Mouse (Mus musculus) embryonic facial prominence, embryonic 15.5 days (tissue): ENCODE data around the gene Pax2. TPM values are rescaled to one million over a fixed set of nuclear protein-coding genes. Genes with fewer than 3 reads are reported as not detected.
"Not testable (repeated sequence)": the region's sequence is repeated elsewhere in the genome, so short reads cannot be mapped to it uniquely, and the experiment has no call there.

Source experiments
- ATAC-seq: fragments of 200-750 bp; cut with Nextera tagmentation; 2 replicates; pipeline ENCODE4 v1.8.0; 2017; ENCODE audit warnings: low read depth, moderate TSS enrichment; ENCODE audit not compliant: insufficient number of reproducible peaks, low FRiP score, low TSS enrichment
- H3K27ac ChIP-seq: fragments of 300-500 bp; sonication (generic); replicated peaks from 2 replicates; pipeline ENCODE4 v1.5.1; 2015; ENCODE audit warnings: mild to moderate bottlenecking, inconsistent platforms
- H3K27me3 ChIP-seq: fragments of 300-500 bp; sonication (generic); 2 replicates; pipeline ENCODE4 v1.6.1; 2015; ENCODE audit warnings: inconsistent platforms
- H3K36me3 ChIP-seq: fragments of 300-500 bp; sonication (generic); 2 replicates; pipeline ENCODE4 v1.6.1; 2015; ENCODE audit warnings: mild to moderate bottlenecking, inconsistent platforms
- H3K4me1 ChIP-seq: fragments of 300-500 bp; sonication (generic); 2 replicates; pipeline ENCODE4 v1.6.1; 2015; ENCODE audit warnings: inconsistent platforms
- H3K4me2 ChIP-seq: fragments of 300-500 bp; sonication (generic); replicated peaks from 2 replicates; pipeline ENCODE4 v1.6.1; 2015; ENCODE audit warnings: mild to moderate bottlenecking, inconsistent platforms
- H3K4me3 ChIP-seq: fragments of 300-500 bp; sonication (generic); replicated peaks from 2 replicates; pipeline ENCODE4 v1.5.1; 2015; ENCODE audit warnings: mild to moderate bottlenecking, inconsistent platforms
- H3K9ac ChIP-seq: fragments of 300-500 bp; sonication (generic); 2 replicates; pipeline ENCODE4 v1.6.1; 2015; ENCODE audit warnings: inconsistent platforms
- H3K9me3 ChIP-seq: fragments of 300-500 bp; sonication (generic); replicated peaks from 2 replicates; pipeline ENCODE4 v1.6.1; 2016; ENCODE audit warnings: inconsistent platforms
- WGBS: fragments of 180-500 bp; shearing (Covaris S2); methylation state at CpG from one replicate; pipeline ENCODE4 v1.1.7; 2015; 5-methylcytosine and 5-hydroxymethylcytosine counted together
- polyA plus RNA-seq: library from polyadenylated mRNA; unstranded; fragments of >200 nt; fragmentation: Nextera tagmentation; extraction: Ambion mirVana; gene quantifications from 2 replicates; pipeline ENCODE4 v1.2.1, GENCODE M21; 2015

Pax2 gene
- polyA plus RNA-seq, 1 experiment from 2014 or later: 0.08 TPM

DNA sequence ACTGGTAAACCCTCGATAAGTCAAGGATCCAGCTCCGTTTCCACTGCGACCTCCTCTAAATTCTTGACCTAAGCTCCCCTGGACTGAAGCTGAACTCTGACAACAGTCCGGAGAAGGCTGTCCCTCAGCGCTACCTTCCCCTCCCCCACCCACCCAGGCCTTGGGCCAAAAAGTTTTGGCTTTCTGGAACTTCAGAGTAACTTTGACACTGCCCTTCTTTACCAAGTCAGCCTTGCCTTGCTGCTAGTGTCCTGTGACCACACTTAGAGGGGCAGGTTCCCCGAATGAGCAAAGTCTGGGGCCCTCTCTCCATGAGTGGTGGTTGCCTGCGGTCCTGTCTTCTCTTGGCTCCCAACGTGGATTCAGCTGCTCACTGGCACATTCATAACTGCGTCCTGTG, 82.5 kb downstream of the Pax2 start:
- no peak overlapping the region for H3K4me2 ChIP-seq
- H3K4me3 ChIP-seq: no peak overlapping the region
- H3K27me3 ChIP-seq: peaks cover 68% of the 10 kb centered on the region
- peaks cover 27% of the 10 kb centered on the region for H3K4me1 ChIP-seq
- H3K36me3 ChIP-seq: no peaks in the 10 kb centered on the region
- ATAC-seq: no peak
- H3K9me3 ChIP-seq: no peaks in the 10 kb centered on the region
- H3K27ac ChIP-seq: no peak overlapping the region
- H3K9ac ChIP-seq: no peak overlapping the region
- 16% methylated on average over 9 of the region's 9 CpGs for WGBS

DNA sequence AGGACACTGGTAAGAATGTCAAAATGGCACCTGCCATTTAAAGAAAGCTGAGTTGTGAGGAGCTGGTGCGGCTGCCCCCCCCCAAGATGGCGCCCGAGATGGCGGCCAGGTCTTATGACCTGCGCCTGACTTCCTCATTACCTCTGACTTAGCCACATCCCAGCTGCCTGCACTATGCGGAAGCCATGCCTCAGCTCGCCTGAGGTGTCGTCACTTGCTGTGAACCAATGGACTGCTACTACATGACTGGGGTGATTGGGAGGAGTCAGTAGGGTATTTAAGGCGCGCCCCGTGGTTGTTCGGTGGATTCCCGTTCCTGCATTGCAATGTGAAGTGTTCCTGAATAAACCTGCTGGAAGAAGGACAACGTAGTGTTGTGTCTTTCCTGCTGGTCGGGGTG, 86.8 kb downstream of the Pax2 start:
- H3K9me3 ChIP-seq: not testable (repeated sequence)

DNA sequence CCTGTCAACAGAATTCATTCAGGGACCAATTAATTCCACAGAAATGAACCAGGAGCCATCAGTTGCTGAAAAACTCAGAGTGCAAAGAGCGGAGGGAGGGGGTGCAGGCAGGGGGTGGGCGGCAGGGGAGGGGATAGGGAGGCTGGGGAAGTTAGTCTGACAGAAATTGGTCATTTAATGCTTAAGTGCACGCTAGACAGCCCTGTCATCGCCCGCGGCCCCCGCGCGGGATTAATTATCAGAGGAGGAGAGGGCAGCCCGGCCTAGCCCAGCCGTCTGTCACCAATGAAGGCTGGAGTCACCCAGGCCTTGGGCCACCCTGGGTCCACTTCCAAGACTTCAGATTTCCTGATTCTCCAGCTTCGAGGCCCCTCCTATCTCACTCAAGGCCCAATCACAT, 93.6 kb downstream of the Pax2 start:
- Histone ChIP-seq H3K36me3 (no peaks in the 10 kb centered on the region), H3K4me1 (no peaks in the 10 kb centered on the region), H3K9me3 (no peaks in the 10 kb centered on the region), H3K9ac (no peak overlapping the region), H3K27ac (no peak overlapping the region), H3K4me3 (no peak overlapping the region), H3K27me3 (0 out of 2 replicates have a peak, but pooled peaks cover 4% of the 10 kb centered on the region), H3K4me2 (no peak overlapping the region)
- ATAC-seq: no peak
- 72% methylated on average over 12 of the region's 12 CpGs for WGBS

More for the DNA sequence above, 86.8 kb downstream of the Pax2 start:
- H3K27me3 ChIP-seq: peaks cover 30% of the 10 kb centered on the region
- not testable (repeated sequence) for H3K27ac ChIP-seq, ATAC-seq, H3K36me3 ChIP-seq, H3K4me2 ChIP-seq, H3K4me1 ChIP-seq, H3K9ac ChIP-seq, H3K4me3 ChIP-seq
- 91% methylated on average over 15 of the region's 15 CpGs for WGBS

DNA sequence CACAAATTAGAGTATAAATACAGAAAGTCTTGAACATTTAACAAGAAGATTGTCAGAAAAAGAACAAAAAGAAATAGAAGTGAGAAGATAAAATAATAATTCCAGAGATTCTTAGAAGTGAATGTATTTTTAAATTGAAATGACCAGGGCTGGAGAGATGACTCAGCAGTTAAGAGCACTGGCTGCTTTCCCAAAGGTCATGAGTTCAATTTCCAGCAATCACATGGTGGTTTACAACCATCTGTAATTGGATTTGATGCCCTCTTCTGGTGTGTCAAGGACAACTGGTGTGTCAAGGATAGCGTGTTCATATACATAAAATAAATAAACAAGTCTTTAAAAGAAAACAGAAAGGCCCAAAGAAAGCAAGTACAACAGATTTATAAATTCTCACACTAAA, 102.8 kb downstream of the Pax2 start:
- WGBS: 89% methylated on average over 1 of the region's 1 CpGs
- Histone ChIP-seq H3K9me3 (no peaks in the 10 kb centered on the region), H3K9ac (no peak overlapping the region), H3K27me3 (peaks cover 3% of the 10 kb centered on the region; the same call in 1 of the 2 replicates), H3K4me3 (no peak overlapping the region), H3K36me3 (no peaks in the 10 kb centered on the region), H3K27ac (no peak overlapping the region), H3K4me2 (no peak overlapping the region), H3K4me1 (no peaks in the 10 kb centered on the region)
- ATAC-seq: no peak

DNA sequence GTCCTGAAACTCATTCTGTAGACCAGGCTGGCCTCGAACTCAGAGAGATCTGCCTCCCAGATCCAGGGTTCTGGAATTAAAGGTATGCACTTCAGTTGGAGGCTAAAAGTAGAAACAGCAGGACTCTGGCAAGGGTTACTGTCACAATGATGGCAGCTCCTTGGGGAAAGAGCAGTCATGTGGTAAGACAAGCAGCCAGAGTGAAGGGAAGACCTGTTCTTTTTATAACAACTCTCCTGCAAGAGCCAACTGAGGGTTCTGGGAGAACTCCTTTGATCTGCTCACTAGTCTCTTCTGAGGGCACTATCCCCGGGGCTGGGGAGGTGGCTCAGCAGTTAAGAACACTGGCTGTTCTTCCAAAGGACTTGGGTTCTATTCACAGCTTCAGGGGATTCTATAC, 112.9 kb downstream of the Pax2 start:
- Histone ChIP-seq H3K9me3 (no peaks in the 10 kb centered on the region), H3K27me3 (peaks cover 21% of the 10 kb centered on the region), H3K4me2 (no peak overlapping the region), H3K4me3 (no peak overlapping the region), H3K9ac (no peak overlapping the region), H3K36me3 (no peaks in the 10 kb centered on the region), H3K27ac (no peak overlapping the region), H3K4me1 (no peaks in the 10 kb centered on the region)
- WGBS: 51% methylated on average over 2 of the region's 2 CpGs
- ATAC-seq: no peak

DNA sequence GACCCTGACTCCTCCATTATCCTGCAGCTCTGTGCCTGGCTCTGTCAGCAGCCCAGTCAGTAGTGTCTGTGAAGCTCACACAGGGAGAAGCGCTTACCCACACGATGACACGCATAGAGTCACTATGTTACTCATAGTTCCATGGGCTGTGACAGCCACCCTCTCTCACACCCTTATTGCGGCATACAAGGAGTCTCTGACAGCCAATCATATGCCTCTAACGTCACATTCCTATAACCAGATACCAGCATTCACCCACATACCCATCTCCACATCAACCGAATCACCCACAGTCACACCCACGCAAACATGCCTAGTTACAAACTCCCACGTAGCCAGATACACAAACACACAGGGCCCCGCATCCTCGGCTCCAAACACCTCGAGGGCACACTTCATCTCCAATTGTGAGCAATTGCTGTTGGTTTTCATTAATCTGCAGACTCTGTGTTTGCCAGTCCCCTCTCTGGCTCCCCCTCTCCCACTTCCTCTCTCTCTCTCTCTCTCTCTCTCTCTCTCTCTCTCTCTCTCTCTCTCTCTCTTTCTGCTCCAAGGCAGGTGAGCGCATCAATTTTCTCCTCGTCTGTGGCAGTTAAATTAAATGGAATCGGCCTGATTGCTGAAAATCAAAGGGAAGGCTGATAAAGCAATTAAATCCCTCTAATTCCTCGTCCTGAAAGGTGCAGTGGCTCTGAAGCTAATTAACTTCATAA, 118.5 kb downstream of the Pax2 start:
- WGBS: 41% methylated on average over 15 of the region's 15 CpGs
- Histone ChIP-seq H3K36me3 (no peaks in the 10 kb centered on the region), H3K4me3 (no peak overlapping the region), H3K9ac (no peak overlapping the region), H3K27ac (no peak overlapping the region), H3K4me2 (no peak overlapping the region), H3K27me3 (peaks cover 21% of the 10 kb centered on the region), H3K9me3 (no peaks in the 10 kb centered on the region), H3K4me1 (no peaks in the 10 kb centered on the region)
- no peak for ATAC-seq

DNA sequence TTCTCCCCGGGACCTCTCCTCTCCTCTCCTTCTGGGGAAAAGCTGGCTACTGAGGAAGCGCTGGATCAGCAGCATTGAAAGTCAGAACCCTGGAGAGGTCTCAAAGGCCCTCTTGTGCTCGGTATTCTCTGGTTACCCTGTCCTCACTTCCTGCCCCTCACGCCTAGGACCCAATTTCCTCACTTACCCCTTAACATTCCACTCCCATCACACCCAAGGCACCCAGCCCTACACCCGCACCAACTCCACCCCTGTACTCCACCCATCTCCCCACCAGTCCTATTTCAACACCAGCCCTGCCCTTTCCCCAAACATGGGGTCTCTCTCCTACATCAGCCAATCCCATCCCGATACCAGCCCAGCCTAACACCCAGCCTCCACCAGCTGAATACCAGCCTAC, 119.1 kb downstream of the Pax2 start:
- Histone ChIP-seq H3K27me3 (peaks cover 23% of the 10 kb centered on the region), H3K27ac (no peak overlapping the region), H3K36me3 (no peaks in the 10 kb centered on the region), H3K4me2 (no peak overlapping the region), H3K9ac (no peak overlapping the region), H3K4me1 (no peaks in the 10 kb centered on the region), H3K9me3 (no peaks in the 10 kb centered on the region), H3K4me3 (no peak overlapping the region)
- 20% methylated on average over 6 of the region's 6 CpGs for WGBS
- no peak for ATAC-seq

DNA sequence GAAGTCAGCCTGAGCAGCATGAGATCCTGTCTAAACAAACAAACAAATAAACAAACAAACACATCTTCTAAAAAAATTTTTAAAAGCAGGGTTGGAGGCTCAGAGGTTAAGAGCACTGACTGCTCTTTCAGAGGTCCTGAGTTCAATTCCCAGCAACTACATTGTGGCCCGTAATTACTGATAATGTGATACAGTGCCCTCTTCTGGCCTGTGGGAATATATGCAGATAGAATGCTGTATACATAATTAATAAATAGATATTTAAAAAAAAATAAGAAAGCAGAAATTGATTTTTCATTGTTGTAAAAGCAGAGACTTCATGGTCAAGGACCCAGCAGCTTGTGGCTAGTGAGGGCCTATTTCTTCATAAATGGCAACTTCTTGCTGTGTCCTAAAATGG, 119.9 kb downstream of the Pax2 start:
- Histone ChIP-seq H3K27ac (no peak overlapping the region), H3K9me3 (no peaks in the 10 kb centered on the region), H3K36me3 (no peaks in the 10 kb centered on the region), H3K4me3 (no peak overlapping the region), H3K27me3 (peaks cover 28% of the 10 kb centered on the region), H3K9ac (no peak overlapping the region), H3K4me1 (no peaks in the 10 kb centered on the region), H3K4me2 (no peak overlapping the region)
- WGBS: 78% methylated on average over 1 of the region's 1 CpGs
- no peak for ATAC-seq

DNA sequence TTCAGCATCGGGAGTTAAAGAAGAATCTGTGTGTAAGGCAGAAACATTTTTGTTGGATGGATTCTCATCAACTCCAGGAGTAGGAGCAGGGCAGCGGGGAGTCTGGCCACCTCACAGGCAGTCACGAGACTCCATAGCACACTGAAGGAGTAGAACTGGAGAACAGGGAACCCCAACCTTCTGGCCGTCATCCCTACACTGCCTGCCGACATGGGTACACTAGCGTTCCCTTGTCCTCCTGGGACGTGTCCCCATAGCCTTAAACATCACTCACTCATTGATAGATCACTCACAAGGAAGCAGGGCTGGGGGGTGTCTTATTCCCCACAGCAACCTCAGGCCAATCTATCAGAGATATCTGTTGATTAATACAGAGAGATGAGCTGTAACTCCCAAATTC, 120.7 kb downstream of the Pax2 start:
- Histone ChIP-seq H3K27ac (no peak overlapping the region), H3K4me3 (no peak overlapping the region), H3K27me3 (peaks cover 30% of the 10 kb centered on the region), H3K36me3 (no peaks in the 10 kb centered on the region), H3K4me2 (no peak overlapping the region), H3K9me3 (no peaks in the 10 kb centered on the region), H3K9ac (no peak overlapping the region), H3K4me1 (no peaks in the 10 kb centered on the region)
- WGBS: 84% methylated on average over 7 of the region's 7 CpGs
- ATAC-seq: no peak

DNA sequence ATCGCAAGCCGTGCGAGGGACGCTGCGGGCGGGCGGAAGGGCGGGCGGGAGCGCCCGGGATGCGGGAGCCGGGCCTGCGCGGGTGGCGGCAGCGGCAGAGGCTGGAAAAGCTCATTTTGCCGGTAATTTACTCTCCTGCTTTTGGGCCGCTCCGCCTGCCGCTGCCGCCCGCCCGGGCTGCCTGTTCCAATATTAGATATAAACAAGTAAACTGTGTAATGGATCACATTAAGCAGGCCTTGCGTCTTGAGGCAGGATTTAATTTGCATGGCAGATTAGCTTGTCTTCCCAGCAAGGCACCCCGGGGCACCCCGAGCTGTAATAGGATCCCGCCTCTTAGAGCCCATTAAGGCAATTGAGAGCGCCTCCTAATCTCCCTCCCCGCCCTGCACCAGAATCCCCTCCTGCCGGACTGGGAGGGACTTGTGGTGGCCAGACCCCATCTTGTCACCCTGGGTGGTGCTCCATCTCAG, 126.7 kb downstream of the Pax2 start:
- H3K27me3 ChIP-seq: peaks cover 61% of the 10 kb centered on the region
- 1% methylated on average over 31 of the region's 31 CpGs for whole genome bisulfite sequencing
- peak overlapping the region; percentile 38 for H3K4me3 ChIP-seq

DNA sequence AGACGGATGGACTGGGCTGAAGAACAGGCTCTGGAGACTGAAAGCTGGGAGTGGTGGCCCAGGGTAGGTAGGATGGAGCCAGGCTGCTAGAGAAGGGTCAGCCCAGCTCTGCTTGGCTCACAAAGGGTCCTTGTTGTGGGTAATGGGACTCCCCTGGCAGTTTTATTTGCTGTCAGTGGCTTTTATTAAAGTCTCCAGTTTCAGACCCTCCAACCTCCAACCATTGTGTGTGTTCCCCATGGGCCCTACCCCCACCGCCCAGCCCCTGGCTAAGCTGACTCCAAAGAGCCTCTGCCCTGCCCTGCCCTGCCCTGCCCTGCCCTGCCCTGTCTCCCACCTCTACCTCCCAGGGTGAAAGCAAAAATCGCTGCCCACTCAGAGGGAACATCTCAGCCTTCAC, 128.5 kb downstream of the Pax2 start:
- Histone ChIP-seq H3K27me3 (peaks cover 69% of the 10 kb centered on the region), H3K4me3 (no peak overlapping the region), H3K9me3 (no peaks in the 10 kb centered on the region), H3K36me3 (no peaks in the 10 kb centered on the region), H3K4me2 (no peak overlapping the region), H3K9ac (no peak overlapping the region), H3K27ac (no peak overlapping the region), H3K4me1 (peaks cover 10% of the 10 kb centered on the region)
- ATAC-seq: no peak
- 20% methylated on average over 3 of the region's 3 CpGs for WGBS

More for the DNA sequence above, 126.7 kb downstream of the Pax2 start:
- 0 out of 2 replicates have a peak, but pooled peaks have one; percentile 63 for ATAC-seq
- H3K4me1 ChIP-seq: peaks cover 10% of the 10 kb centered on the region
- H3K9me3 ChIP-seq: no peaks in the 10 kb centered on the region
- H3K27ac ChIP-seq: 0 out of 2 replicates have a peak overlapping the region, but pooled peaks have one; percentile 17
- H3K4me2 ChIP-seq: peak overlapping the region; percentile 59
- peak overlapping the region; percentile 37 for H3K9ac ChIP-seq
- no peaks in the 10 kb centered on the region for H3K36me3 ChIP-seq

DNA sequence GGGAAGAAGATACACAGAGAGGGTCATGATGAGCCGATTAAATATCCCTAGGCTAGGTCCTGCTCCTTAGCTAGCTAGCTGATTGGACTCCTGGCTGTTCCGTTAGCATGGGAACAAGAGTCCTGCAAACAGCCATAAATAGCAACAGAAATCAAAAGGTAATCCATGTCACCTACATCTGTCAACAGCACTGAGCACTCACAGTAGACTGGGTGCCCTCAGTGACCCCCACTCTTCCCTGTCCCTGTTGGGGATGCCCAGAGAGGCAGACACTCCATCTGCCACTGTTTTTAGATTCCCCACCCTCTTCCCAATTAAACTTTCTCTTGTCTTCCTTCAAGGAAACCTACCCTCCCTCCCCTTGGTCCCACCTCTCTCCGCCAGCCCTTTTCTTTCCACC, 130.6 kb downstream of the Pax2 start:
- no peak overlapping the region for H3K4me2 ChIP-seq
- no peak overlapping the region for H3K4me3 ChIP-seq
- no peaks in the 10 kb centered on the region for H3K36me3 ChIP-seq
- WGBS: 21% methylated on average over 3 of the region's 3 CpGs
- ATAC-seq: no peak
- H3K9me3 ChIP-seq: no peaks in the 10 kb centered on the region
- H3K4me1 ChIP-seq: peaks cover 10% of the 10 kb centered on the region
- H3K9ac ChIP-seq: no peak overlapping the region
- H3K27ac ChIP-seq: no peak overlapping the region
- peaks cover 67% of the 10 kb centered on the region for H3K27me3 ChIP-seq
